Mouse (Mus musculus): Measurements from ENCODE around the gene Gja10. TPM values are rescaled to one million over a fixed set of nuclear protein-coding genes. Genes with fewer than 3 reads are reported as not detected.

The Gja10 gene
- polyA plus RNA-seq, 1 experiment, result not detected

DNA sequence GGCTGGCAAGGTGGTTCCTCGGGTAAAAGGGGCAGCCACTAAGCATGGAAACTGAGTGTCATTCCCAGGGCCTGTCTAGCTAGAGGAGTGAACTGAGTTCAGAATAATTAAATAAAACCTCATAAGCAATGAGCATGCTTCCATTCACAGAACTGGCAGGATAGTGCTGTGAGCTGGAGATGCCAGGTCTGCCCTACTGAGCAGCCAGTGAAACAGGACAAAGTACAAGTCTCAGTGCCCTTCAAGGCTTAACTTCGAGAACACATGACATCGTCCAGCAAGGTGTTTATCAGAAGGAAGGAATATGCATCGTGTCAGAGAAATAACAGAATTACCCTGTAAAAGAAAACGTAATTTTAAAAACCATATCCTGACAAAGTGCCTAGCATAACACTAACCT, 29.0 kb downstream of the Gja10 start:
- H3K27me3 ChIP-seq (ENCODE audit: control insufficient read depth, insufficient read depth, insufficient read length), result no peaks in the 10 kb centered on the region
- no peaks in the 10 kb centered on the region for H3K36me3 ChIP-seq (ENCODE audit: control insufficient read depth, insufficient read depth)
- H3K79me3 ChIP-seq (ENCODE audit: low read depth), result no peaks in the 10 kb centered on the region
- no peak overlapping the region for H3ac ChIP-seq (ENCODE audit: control insufficient read depth, insufficient read length, low read depth)
- H3K4me3 ChIP-seq (ENCODE audit: insufficient read depth, poor library complexity, severe bottlenecking), result no peak overlapping the region
- TF ChIP-seq CTCF (IDR thresholded peaks at IDR 0.05; ENCODE audit: control insufficient read depth, insufficient read depth, insufficient read length) (no peak), MAX (IDR thresholded peaks at IDR 0.05) (no peak), MYOG (IDR thresholded peaks at IDR 0.05; ENCODE audit: control insufficient read depth, extremely low read depth, insufficient read length) (no peak), FOSL1 (IDR thresholded peaks at IDR 0.05; ENCODE audit: insufficient read depth, low read length, poor library complexity, severe bottlenecking) (no peak), MYOD1 (IDR thresholded peaks at IDR 0.05; ENCODE audit: control insufficient read depth, insufficient read length, low read depth) (no peak), USF1 (IDR thresholded peaks at IDR 0.05; ENCODE audit: low read depth) (no peak), CEBPB (IDR thresholded peaks at IDR 0.05; ENCODE audit: low read depth) (no peak)
- H3K79me2 ChIP-seq (ENCODE audit: control insufficient read depth, insufficient read depth), result no peaks in the 10 kb centered on the region

DNA sequence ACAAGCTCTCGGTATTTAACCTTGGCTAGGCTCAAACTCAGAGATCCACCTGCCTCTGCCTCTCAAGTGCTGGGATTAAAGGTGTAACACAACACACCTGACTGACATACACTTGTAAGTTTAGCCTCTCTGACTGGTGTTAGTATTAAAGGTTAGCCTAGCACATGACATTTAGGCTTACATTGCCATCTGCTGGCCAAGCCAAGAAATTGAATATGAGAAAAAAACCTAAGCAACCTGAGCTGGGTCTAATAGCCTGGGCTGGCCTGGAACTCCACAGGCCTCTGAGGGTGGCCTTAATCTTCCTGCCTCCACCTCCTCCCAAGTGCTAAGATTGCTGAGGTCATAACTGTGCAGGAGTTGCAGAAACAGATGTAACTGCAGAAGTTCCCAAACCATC, 30.4 kb downstream of the Gja10 start:
- no peaks in the 10 kb centered on the region for H3K79me3 ChIP-seq (ENCODE audit: low read depth)
- no peak for TF ChIP-seq FOSL1 (IDR thresholded peaks at IDR 0.05; ENCODE audit: insufficient read depth, low read length, poor library complexity, severe bottlenecking)
- TF ChIP-seq CTCF (IDR thresholded peaks at IDR 0.05; ENCODE audit: control insufficient read depth, insufficient read depth, insufficient read length), result no peak
- TF ChIP-seq CEBPB (IDR thresholded peaks at IDR 0.05; ENCODE audit: low read depth), result no peak
- TF ChIP-seq USF1 (IDR thresholded peaks at IDR 0.05; ENCODE audit: low read depth), result no peak
- H3K36me3 ChIP-seq (ENCODE audit: control insufficient read depth, insufficient read depth), result no peaks in the 10 kb centered on the region
- H3K4me3 ChIP-seq (ENCODE audit: insufficient read depth, poor library complexity, severe bottlenecking), result no peak overlapping the region
- H3K79me2 ChIP-seq (ENCODE audit: control insufficient read depth, insufficient read depth), result no peaks in the 10 kb centered on the region
- H3K27me3 ChIP-seq (ENCODE audit: control insufficient read depth, insufficient read depth, insufficient read length), result no peaks in the 10 kb centered on the region
- H3ac ChIP-seq (ENCODE audit: control insufficient read depth, insufficient read length, low read depth), result no peak overlapping the region

DNA sequence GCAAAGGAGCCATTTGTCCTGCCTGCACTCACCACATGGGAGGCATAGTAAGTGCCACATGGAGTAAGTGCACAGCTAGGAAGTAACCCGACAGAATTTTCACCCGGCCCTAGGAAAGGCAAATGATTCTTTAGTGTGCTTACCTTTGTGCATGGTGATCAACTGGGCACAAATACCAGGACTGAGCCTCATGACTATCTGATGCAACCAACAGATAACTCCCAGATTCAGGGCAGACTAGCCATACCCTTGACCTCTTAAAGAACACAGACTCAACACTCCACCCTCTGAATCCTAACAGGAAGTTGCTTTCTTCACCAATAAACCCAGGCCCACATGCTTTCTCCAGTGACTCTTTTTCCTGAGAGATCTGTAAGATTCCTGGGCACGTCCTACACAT, 31.1 kb downstream of the Gja10 start:
- Histone ChIP-seq H3K4me3 (ENCODE audit: insufficient read depth, poor library complexity, severe bottlenecking) (no peak overlapping the region), H3K79me2 (ENCODE audit: control insufficient read depth, insufficient read depth) (no peaks in the 10 kb centered on the region), H3K36me3 (ENCODE audit: control insufficient read depth, insufficient read depth) (no peaks in the 10 kb centered on the region), H3K27me3 (ENCODE audit: control insufficient read depth, insufficient read depth, insufficient read length) (no peaks in the 10 kb centered on the region), H3K79me3 (ENCODE audit: low read depth) (no peaks in the 10 kb centered on the region), H3ac (ENCODE audit: control insufficient read depth, insufficient read length, low read depth) (no peak overlapping the region)
- no peak for TF ChIP-seq FOSL1 (IDR thresholded peaks at IDR 0.05; ENCODE audit: insufficient read depth, low read length, poor library complexity, severe bottlenecking)
- TF ChIP-seq USF1 (IDR thresholded peaks at IDR 0.05; ENCODE audit: low read depth), result no peak
- no peak for TF ChIP-seq MYOD1 (IDR thresholded peaks at IDR 0.05; ENCODE audit: control insufficient read depth, insufficient read length, low read depth)
- no peak for TF ChIP-seq MAX (IDR thresholded peaks at IDR 0.05)
- TF ChIP-seq CEBPB (IDR thresholded peaks at IDR 0.05; ENCODE audit: low read depth), result no peak
- no peak for TF ChIP-seq CTCF (IDR thresholded peaks at IDR 0.05; ENCODE audit: control insufficient read depth, insufficient read depth, insufficient read length)
- no peak for TF ChIP-seq MYOG (IDR thresholded peaks at IDR 0.05; ENCODE audit: control insufficient read depth, extremely low read depth, insufficient read length)

DNA sequence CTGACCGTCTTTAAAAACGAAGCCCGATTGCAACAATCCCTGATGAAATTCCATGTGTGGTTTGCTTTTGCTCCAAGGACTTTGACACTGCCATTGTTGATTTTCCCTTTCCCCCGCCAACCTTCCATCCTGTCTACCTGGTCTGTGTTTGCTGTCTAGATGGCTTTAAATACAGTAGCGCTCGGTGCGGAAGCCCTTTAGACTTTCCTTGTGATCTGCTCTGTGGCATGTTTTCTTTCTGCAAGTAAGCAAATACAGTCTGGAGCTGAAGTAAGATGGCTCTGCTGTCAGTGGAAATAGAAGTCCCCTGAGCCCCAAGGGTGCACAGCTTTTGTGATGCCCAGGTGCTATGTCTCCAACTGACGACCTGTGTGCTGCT, 31.6 kb downstream of the Gja10 start:
- H3ac ChIP-seq (ENCODE audit: control insufficient read depth, insufficient read length, low read depth), result no peak overlapping the region

DNA sequence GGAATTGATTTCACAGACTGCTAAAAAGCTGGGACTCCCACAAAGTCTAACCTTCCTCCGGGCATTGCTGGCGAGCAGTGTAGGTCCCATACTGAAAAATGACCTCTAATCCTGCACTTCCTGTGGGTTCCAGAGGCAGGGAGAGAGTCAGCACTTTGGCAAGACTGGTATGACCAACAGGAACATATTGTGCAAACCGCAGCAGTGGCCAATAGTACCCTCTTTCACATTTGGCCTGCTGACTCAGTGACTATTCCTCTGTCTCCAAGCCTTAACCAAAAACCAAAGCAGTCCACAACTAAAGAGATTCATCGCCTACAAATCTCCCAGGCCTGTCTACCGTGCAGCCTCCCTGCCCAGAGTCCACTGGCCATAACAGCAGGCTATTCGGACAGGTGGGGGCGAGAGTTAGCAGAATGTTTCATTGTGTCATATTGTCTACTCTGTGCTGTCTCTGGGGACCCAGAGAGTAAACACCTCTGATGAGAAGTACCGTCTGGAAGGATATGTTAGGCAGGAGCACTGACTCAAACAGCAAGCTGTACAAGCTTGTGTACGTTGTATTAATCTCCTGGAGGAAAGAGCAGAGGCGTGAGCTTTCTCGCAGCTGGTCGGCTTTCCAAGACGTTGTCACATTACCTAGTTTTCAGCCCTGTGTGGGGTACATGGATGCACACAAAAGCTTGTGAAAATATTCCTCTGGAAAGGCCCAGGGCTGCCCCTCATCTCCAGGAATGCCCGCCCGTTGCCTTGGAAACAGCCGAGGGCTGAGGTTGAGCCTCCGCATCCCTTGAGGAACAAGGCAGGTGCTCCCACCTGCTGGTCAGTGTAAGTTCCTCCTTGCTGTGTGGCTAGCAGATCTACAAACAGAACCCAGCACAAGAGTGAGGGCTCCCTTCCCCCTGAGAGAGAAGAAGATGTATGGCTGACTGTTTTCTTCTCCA, 32.3 kb downstream of the Gja10 start:
- no peak for TF ChIP-seq USF1 (IDR thresholded peaks at IDR 0.05; ENCODE audit: low read depth)
- TF ChIP-seq MAX (IDR thresholded peaks at IDR 0.05), result no peak
- peak; percentile 68 for TF ChIP-seq FOSL1 (IDR thresholded peaks at IDR 0.05; ENCODE audit: insufficient read depth, low read length, poor library complexity, severe bottlenecking)
- peak; percentile 71 for TF ChIP-seq MYOD1 (IDR thresholded peaks at IDR 0.05; ENCODE audit: control insufficient read depth, insufficient read length, low read depth)
- peak; percentile 91 for TF ChIP-seq CEBPB (IDR thresholded peaks at IDR 0.05; ENCODE audit: low read depth)
- no peaks in the 10 kb centered on the region for H3K79me3 ChIP-seq (ENCODE audit: low read depth)
- no peaks in the 10 kb centered on the region for H3K79me2 ChIP-seq (ENCODE audit: control insufficient read depth, insufficient read depth)
- no peaks in the 10 kb centered on the region for H3K27me3 ChIP-seq (ENCODE audit: control insufficient read depth, insufficient read depth, insufficient read length)
- no peak overlapping the region for H3K4me3 ChIP-seq (ENCODE audit: insufficient read depth, poor library complexity, severe bottlenecking)
- no peaks in the 10 kb centered on the region for H3K36me3 ChIP-seq (ENCODE audit: control insufficient read depth, insufficient read depth)
- no peak overlapping the region for H3ac ChIP-seq (ENCODE audit: control insufficient read depth, insufficient read length, low read depth)

More for the DNA sequence above, 31.6 kb downstream of the Gja10 start:
- H3K79me3 ChIP-seq (ENCODE audit: low read depth), result no peaks in the 10 kb centered on the region
- no peak overlapping the region for H3K4me3 ChIP-seq (ENCODE audit: insufficient read depth, poor library complexity, severe bottlenecking)
- no peaks in the 10 kb centered on the region for H3K27me3 ChIP-seq (ENCODE audit: control insufficient read depth, insufficient read depth, insufficient read length)
- no peaks in the 10 kb centered on the region for H3K79me2 ChIP-seq (ENCODE audit: control insufficient read depth, insufficient read depth)
- TF ChIP-seq MYOD1 (IDR thresholded peaks at IDR 0.05; ENCODE audit: control insufficient read depth, insufficient read length, low read depth) (no peak), MYOG (IDR thresholded peaks at IDR 0.05; ENCODE audit: control insufficient read depth, extremely low read depth, insufficient read length) (no peak), MAX (IDR thresholded peaks at IDR 0.05) (no peak), CEBPB (IDR thresholded peaks at IDR 0.05; ENCODE audit: low read depth) (no peak), CTCF (IDR thresholded peaks at IDR 0.05; ENCODE audit: control insufficient read depth, insufficient read depth, insufficient read length) (no peak), USF1 (IDR thresholded peaks at IDR 0.05; ENCODE audit: low read depth) (no peak), FOSL1 (IDR thresholded peaks at IDR 0.05; ENCODE audit: insufficient read depth, low read length, poor library complexity, severe bottlenecking) (no peak)
- no peaks in the 10 kb centered on the region for H3K36me3 ChIP-seq (ENCODE audit: control insufficient read depth, insufficient read depth)

Data from C2C12 (cell line).